ENCODE assay signal across 7 mouse cellular contexts in genomic region chr7:4427161-4427912, GRCm38 (mm10). TPM values are rescaled to one million over a fixed set of nuclear protein-coding genes. Genes with fewer than 3 reads are reported as not detected.
DNase-seq lines count a peak whose midpoint lies in the region; ATAC-seq and TF ChIP-seq lines count a peak whose summit lies in the region.

No protein-coding gene starts in this region.

- 76% methylated on average over 7 of the region's 7 CpGs for WGBS in embryonic facial prominence, embryonic 11.5 days
- 65% methylated on average over 7 of the region's 7 CpGs for WGBS in intestine, postnatal 0 days
- WGBS in midbrain, embryonic 12.5 days = 80% methylated on average over 7 of the region's 7 CpGs
- WGBS in small intestine, adult 2 months = 63% methylated on average over 7 of the region's 7 CpGs

- no peak for TF ChIP-seq POLR2A in small intestine, adult 2 months (IDR thresholded peaks at IDR 0.05; ENCODE audit: low read depth, low read length)

- peak; percentile 87 for DNase-seq in adrenal gland, postnatal 14 days
- peak; percentile 97 for DNase-seq in embryonic facial prominence, embryonic 11.5 days (ENCODE audit: low spot score)
- DNase-seq in left cerebral cortex, postnatal 36 days (ENCODE audit: low spot score in 2 of 2) = peak; percentile 79 to 86

- H3K9ac ChIP-seq in embryonic facial prominence, embryonic 11.5 days (replicated peaks; ENCODE audit: low read length) = no peak overlapping the region
- H3K9ac ChIP-seq in intestine, postnatal 0 days (ENCODE audit: low read depth, low read length) = no peak overlapping the region
- no peak overlapping the region for H3K9ac ChIP-seq in midbrain, embryonic 12.5 days (replicated peaks)

- H3K4me3 ChIP-seq in embryonic facial prominence, embryonic 11.5 days (ENCODE audit: low read depth, low read length) = no peak overlapping the region
- H3K4me3 ChIP-seq in intestine, postnatal 0 days (ENCODE audit: low read depth, low read length) = no peak overlapping the region
- no peak overlapping the region for H3K4me3 ChIP-seq in midbrain, embryonic 12.5 days
- no peak overlapping the region for H3K4me3 ChIP-seq in small intestine, adult 2 months (ENCODE audit: low read depth, low read length)

- peak; percentile 100 for TF ChIP-seq CTCF in intestine, postnatal 0 days (IDR thresholded peaks at IDR 0.05; ENCODE audit: low read depth)
- TF ChIP-seq CTCF in small intestine, adult 2 months (IDR thresholded peaks at IDR 0.05; ENCODE audit: extremely low read depth, insufficient read length, insufficient replicate concordance, low read depth, low read length) = peak; percentile 66; the same call in 1 of the 2 replicates

- ATAC-seq in embryonic facial prominence, embryonic 11.5 days (replicated peaks; ENCODE audit: insufficient number of reproducible peaks, low FRiP score, low TSS enrichment, low read depth) = peak; percentile 91
- ATAC-seq in granulocyte monocyte progenitor cell, adult 5-6 weeks (replicated peaks; ENCODE audit: poor library complexity, severe bottlenecking) = peak; percentile 98
- ATAC-seq in intestine, postnatal 0 days = peak; percentile 92
- ATAC-seq in midbrain, embryonic 12.5 days (ENCODE audit: low FRiP score, low read depth) = peak; percentile 85

- no peak overlapping the region for H3K27ac ChIP-seq in embryonic facial prominence, embryonic 11.5 days (replicated peaks; ENCODE audit: low read depth, low read length)
- H3K27ac ChIP-seq in intestine, postnatal 0 days (ENCODE audit: low read depth, low read length) = no peak overlapping the region
- no peak overlapping the region for H3K27ac ChIP-seq in midbrain, embryonic 12.5 days (replicated peaks)
- no peak overlapping the region for H3K27ac ChIP-seq in small intestine, adult 2 months (ENCODE audit: insufficient read depth, low read depth, low read length)

- H3K36me3 ChIP-seq in embryonic facial prominence, embryonic 11.5 days (replicated peaks; ENCODE audit: control insufficient read depth, insufficient read depth, low read depth, low read length) = no peaks in the 10 kb centered on the region; the same call in 1 of the 2 replicates
- peaks cover 42% of the 10 kb centered on the region for H3K36me3 ChIP-seq in intestine, postnatal 0 days (ENCODE audit: control insufficient read depth, insufficient read depth)
- H3K36me3 ChIP-seq in midbrain, embryonic 12.5 days = peaks cover 67% of the 10 kb centered on the region
- H3K36me3 ChIP-seq in small intestine, adult 2 months (ENCODE audit: control insufficient read depth, insufficient read depth, low read length) = peaks cover 47% of the 10 kb centered on the region

- H3K9me3 ChIP-seq in embryonic facial prominence, embryonic 11.5 days (replicated peaks; ENCODE audit: control insufficient read depth, low read length) = no peaks in the 10 kb centered on the region
- no peaks in the 10 kb centered on the region for H3K9me3 ChIP-seq in intestine, postnatal 0 days (ENCODE audit: control insufficient read depth)
- H3K9me3 ChIP-seq in midbrain, embryonic 12.5 days = no peaks in the 10 kb centered on the region

- H3K4me2 ChIP-seq in embryonic facial prominence, embryonic 11.5 days (ENCODE audit: low read depth, low read length) = no peak overlapping the region
- no peak overlapping the region for H3K4me2 ChIP-seq in intestine, postnatal 0 days (replicated peaks; ENCODE audit: low read depth)
- no peak overlapping the region for H3K4me2 ChIP-seq in midbrain, embryonic 12.5 days (replicated peaks)

- H3K27me3 ChIP-seq in embryonic facial prominence, embryonic 11.5 days (ENCODE audit: control insufficient read depth, insufficient read depth, low read length) = no peaks in the 10 kb centered on the region
- H3K27me3 ChIP-seq in intestine, postnatal 0 days (replicated peaks; ENCODE audit: control insufficient read depth, insufficient read depth, low read length) = no peaks in the 10 kb centered on the region
- no peaks in the 10 kb centered on the region for H3K27me3 ChIP-seq in midbrain, embryonic 12.5 days
- H3K27me3 ChIP-seq in small intestine, adult 2 months (ENCODE audit: control insufficient read depth, insufficient read depth, low read length) = no peaks in the 10 kb centered on the region

- intact Hi-C loops in left cerebral cortex, postnatal 36 days (cut with DNase I) = loop anchor here (5.0 to 10.0 kb wide), 3 partner anchors 280 to 753 kb away; partner anchors contain the start of gene Tmc4

- H3K4me1 ChIP-seq in embryonic facial prominence, embryonic 11.5 days (ENCODE audit: control insufficient read depth, insufficient read depth, low read length) = no peaks in the 10 kb centered on the region
- H3K4me1 ChIP-seq in intestine, postnatal 0 days (replicated peaks; ENCODE audit: control insufficient read depth, insufficient read depth, low read length) = no peaks in the 10 kb centered on the region
- no peaks in the 10 kb centered on the region for H3K4me1 ChIP-seq in midbrain, embryonic 12.5 days
- no peaks in the 10 kb centered on the region for H3K4me1 ChIP-seq in small intestine, adult 2 months (ENCODE audit: control insufficient read depth, insufficient read depth, insufficient read length, low read length)

RNA-seq across cellular contexts. Expression of gene Rdh13, which starts 18.1 kb away (rescaled TPM):
- 26.1 and 31.7 TPM in 2 replicates for total RNA-seq in adrenal gland, postnatal 14 days (2021)
- 26.0 and 32.9 TPM in 2 replicates for polyA plus RNA-seq in embryonic facial prominence, embryonic 11.5 days (2014; fragmentation: Nextera tagmentation; extraction: Ambion mirVana)
- total RNA-seq in granulocyte monocyte progenitor cell, adult 5-6 weeks (2014; fragmentation: Nextera tagmentation) = 9.1 and 12.1 TPM in 2 replicates
- total RNA-seq in granulocyte monocyte progenitor cell, adult 5-6 weeks (2017) = 11.9 and 21.9 TPM in 2 replicates
- 11.0 and 11.4 TPM in 2 replicates for polyA plus RNA-seq in intestine, postnatal 0 days (2015; fragmentation: Nextera tagmentation; extraction: Ambion mirVana)
- 10 to 100 TPM; 23.9 to 26.3 TPM for total RNA-seq in left cerebral cortex, postnatal 36 days (2021)
- polyA plus RNA-seq in midbrain, embryonic 12.5 days (2016; fragmentation: Nextera tagmentation; extraction: Ambion mirVana) = 28.6 and 30.9 TPM in 2 replicates
- 9.9 and 12.3 TPM in 2 replicates for polyA plus RNA-seq in small intestine, adult 2 months (2012; rRNA removed)

RNA-seq across cellular contexts. Expression of gene Gp6, which starts 29.8 kb away (rescaled TPM):
- 0.15 and 0.38 TPM in 2 replicates for total RNA-seq in adrenal gland, postnatal 14 days (2021)
- 0.58 and 1.3 TPM in 2 replicates for polyA plus RNA-seq in embryonic facial prominence, embryonic 11.5 days (2014; fragmentation: Nextera tagmentation; extraction: Ambion mirVana)
- total RNA-seq in granulocyte monocyte progenitor cell, adult 5-6 weeks (2014; fragmentation: Nextera tagmentation) = not detected in 2 replicates
- total RNA-seq in granulocyte monocyte progenitor cell, adult 5-6 weeks (2017) = not detected in 2 replicates
- not detected in 2 replicates for polyA plus RNA-seq in intestine, postnatal 0 days (2015; fragmentation: Nextera tagmentation; extraction: Ambion mirVana)
- total RNA-seq in left cerebral cortex, postnatal 36 days (2021) = not detected
- 0.11 and 0.13 TPM in 2 replicates for polyA plus RNA-seq in midbrain, embryonic 12.5 days (2016; fragmentation: Nextera tagmentation; extraction: Ambion mirVana)
- polyA plus RNA-seq in small intestine, adult 2 months (2012; rRNA removed) = 0.01 TPM in 1 of 2 replicates, not detected in the other

RNA-seq across cellular contexts. Expression of gene Eps8l1, which starts 33.1 kb away (rescaled TPM):
- total RNA-seq in adrenal gland, postnatal 14 days (2021) = 5.9 TPM in 2 replicates
- polyA plus RNA-seq in embryonic facial prominence, embryonic 11.5 days (2014; fragmentation: Nextera tagmentation; extraction: Ambion mirVana) = 3.0 and 5.8 TPM in 2 replicates
- 5.0 and 7.7 TPM in 2 replicates for total RNA-seq in granulocyte monocyte progenitor cell, adult 5-6 weeks (2014; fragmentation: Nextera tagmentation)
- total RNA-seq in granulocyte monocyte progenitor cell, adult 5-6 weeks (2017) = 1.6 and 7.1 TPM in 2 replicates
- polyA plus RNA-seq in intestine, postnatal 0 days (2015; fragmentation: Nextera tagmentation; extraction: Ambion mirVana) = 1.1 and 1.7 TPM in 2 replicates
- total RNA-seq in left cerebral cortex, postnatal 36 days (2021) = 1 to 10 TPM; 3.1 to 3.4 TPM
- polyA plus RNA-seq in midbrain, embryonic 12.5 days (2016; fragmentation: Nextera tagmentation; extraction: Ambion mirVana) = 4.6 and 5.6 TPM in 2 replicates
- 0.76 and 2.3 TPM in 2 replicates for polyA plus RNA-seq in small intestine, adult 2 months (2012; rRNA removed)
